Mouse (Mus musculus) limb, embryonic 11.5 days (tissue): ENCODE measurements at regions not wholly inside any gene's neighbourhood (a gene's known extent, or its start where the extent isn't known, plus 50 kb on each side); places are given as distances from the start of the nearest gene placed in this dataset.

Source experiments
- ATAC-seq: fragments of 200-750 bp; cut with Nextera tagmentation; 2 replicates; pipeline ENCODE4 v1.8.0; 2017; ENCODE audit warnings: low read depth; ENCODE audit not compliant: insufficient number of reproducible peaks, low FRiP score, low TSS enrichment
- DNase-seq: peaks from one replicate; pipeline ENCODE4 v3.0.0-alpha.2; 2015; ENCODE audit warnings: low spot score
- H3K27ac ChIP-seq: fragments of 300-500 bp; sonication (generic); replicated peaks from 2 replicates; pipeline ENCODE4 v1.5.1; 2014; ENCODE audit warnings: low read depth, mild to moderate bottlenecking, low read length
- H3K27me3 ChIP-seq: fragments of 300-500 bp; sonication (generic); 2 replicates; pipeline ENCODE4 v1.6.1; 2014; ENCODE audit warnings: mild to moderate bottlenecking, low read length, mixed read lengths; ENCODE audit not compliant: control insufficient read depth, insufficient read depth
- H3K36me3 ChIP-seq: fragments of 300-500 bp; sonication (generic); 2 replicates; pipeline ENCODE4 v1.6.1; 2014; ENCODE audit warnings: mild to moderate bottlenecking, low read length, moderate library complexity, mixed read lengths; ENCODE audit not compliant: control insufficient read depth, insufficient read depth
- H3K4me1 ChIP-seq: fragments of 300-500 bp; sonication (generic); 2 replicates; pipeline ENCODE4 v1.6.1; 2014; ENCODE audit warnings: low read length, mixed read lengths; ENCODE audit not compliant: control insufficient read depth, insufficient read depth
- H3K4me2 ChIP-seq: fragments of 300-500 bp; sonication (generic); 2 replicates; pipeline ENCODE4 v1.6.1; 2014; ENCODE audit warnings: low read depth, mild to moderate bottlenecking, moderate library complexity; ENCODE audit not compliant: severe bottlenecking
- H3K4me3 ChIP-seq: fragments of 300-500 bp; sonication (generic); 2 replicates; pipeline ENCODE4 v1.5.1; 2014; ENCODE audit warnings: low read depth, low read length
- H3K9ac ChIP-seq: fragments of 300-500 bp; sonication (generic); 2 replicates; pipeline ENCODE4 v1.6.1; 2014; ENCODE audit warnings: mild to moderate bottlenecking, low read length
- H3K9me3 ChIP-seq: fragments of 300-500 bp; sonication (generic); 2 replicates; pipeline ENCODE4 v1.6.1; 2016; ENCODE audit warnings: low read length; ENCODE audit not compliant: control insufficient read depth
- WGBS: fragments of 180-500 bp; shearing (Covaris S2); extraction: QIAGEN DNeasy Blood & Tissue Kit; methylation state at CpG from one replicate; pipeline ENCODE4 v1.1.7; 2014; 5-methylcytosine and 5-hydroxymethylcytosine counted together

DNA sequence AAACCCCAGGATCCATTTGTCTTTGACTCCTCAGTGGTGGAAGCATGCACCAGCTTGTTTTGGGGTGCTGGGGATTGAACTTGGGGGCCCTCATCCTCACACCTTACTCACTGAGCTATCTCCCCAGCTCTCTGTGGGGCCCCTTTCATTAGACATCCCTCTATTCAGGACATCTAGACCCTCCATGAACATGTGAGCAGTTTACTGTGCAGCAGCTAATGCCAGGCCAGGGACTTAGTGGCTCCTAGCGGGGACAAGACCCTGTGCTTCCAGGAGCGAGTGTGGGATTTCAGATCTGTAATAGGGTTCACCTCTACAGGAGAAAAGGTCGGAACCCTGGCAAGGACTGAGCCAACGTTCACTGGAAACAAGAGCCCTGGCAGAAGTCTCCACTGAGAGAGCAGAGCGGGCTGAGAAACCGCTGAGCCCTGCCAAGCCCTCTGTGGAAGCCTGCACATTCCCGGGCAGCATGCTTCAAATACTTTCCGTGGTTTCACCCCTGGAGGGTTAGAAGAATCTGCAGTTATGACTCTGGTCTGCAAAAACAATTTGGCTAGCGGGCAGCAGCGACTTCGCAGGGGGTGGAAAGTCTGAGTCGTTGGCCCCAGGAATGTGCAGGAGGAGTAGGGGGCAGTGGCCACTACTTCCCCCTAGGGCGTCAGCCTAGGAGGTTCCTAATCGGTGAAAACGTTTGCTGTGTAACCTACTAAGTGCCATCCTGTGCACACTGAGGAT lies 125.6 kb downstream of the Smad6 start:
- WGBS, result 43% methylated on average over 15 of the region's 15 CpGs
- peaks cover 4% of the 10 kb centered on the region; the same call in 1 of the 2 replicates for H3K4me1 ChIP-seq
- no peak overlapping the region for H3K4me2 ChIP-seq
- ATAC-seq (peak; percentile 57; the same call in 1 of the 2 replicates), DNase-seq (peak; percentile 50)
- no peak overlapping the region for H3K4me3 ChIP-seq
- H3K27ac ChIP-seq, result 0 out of 2 replicates have a peak overlapping the region, but pooled peaks have one; percentile 39
- no peaks in the 10 kb centered on the region for H3K27me3 ChIP-seq
- H3K9ac ChIP-seq, result no peak overlapping the region
- no peaks in the 10 kb centered on the region for H3K9me3 ChIP-seq
- H3K36me3 ChIP-seq, result no peaks in the 10 kb centered on the region

DNA sequence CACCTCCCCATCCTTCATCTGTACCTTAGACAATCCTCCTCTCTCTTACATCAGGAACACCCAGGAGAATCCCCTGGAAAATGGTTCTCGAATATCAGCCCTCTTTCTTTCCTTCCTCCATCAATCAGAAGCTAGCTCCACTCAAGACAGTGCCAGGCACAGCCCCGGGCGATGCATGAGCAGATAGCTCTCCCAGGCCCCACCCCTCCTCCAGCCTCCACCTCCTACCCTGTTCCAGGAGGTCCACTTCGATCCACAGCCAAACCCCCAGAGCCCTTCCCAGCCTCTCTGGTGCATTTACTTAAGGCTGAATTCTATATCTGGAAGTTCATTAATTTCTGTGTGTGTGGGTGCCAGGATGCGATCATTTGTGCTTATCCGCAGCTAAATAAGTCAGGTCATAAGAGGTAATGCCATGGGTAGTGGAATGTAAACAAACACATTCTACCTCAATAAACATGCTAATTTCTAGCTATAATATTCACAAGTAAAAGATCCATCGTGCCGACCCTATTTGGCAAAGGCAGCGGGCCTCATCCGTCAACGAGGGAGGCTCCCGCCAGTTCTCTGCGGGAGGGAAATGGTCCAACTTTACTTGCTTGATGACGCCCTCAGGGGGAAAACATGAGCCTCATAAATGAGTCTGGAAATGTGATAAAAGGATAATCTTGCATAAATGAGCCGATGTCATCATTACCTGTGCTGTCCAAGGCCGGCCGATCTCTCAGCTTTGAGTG lies 129.5 kb downstream of the Smad6 start:
- no peak for ATAC-seq

DNA sequence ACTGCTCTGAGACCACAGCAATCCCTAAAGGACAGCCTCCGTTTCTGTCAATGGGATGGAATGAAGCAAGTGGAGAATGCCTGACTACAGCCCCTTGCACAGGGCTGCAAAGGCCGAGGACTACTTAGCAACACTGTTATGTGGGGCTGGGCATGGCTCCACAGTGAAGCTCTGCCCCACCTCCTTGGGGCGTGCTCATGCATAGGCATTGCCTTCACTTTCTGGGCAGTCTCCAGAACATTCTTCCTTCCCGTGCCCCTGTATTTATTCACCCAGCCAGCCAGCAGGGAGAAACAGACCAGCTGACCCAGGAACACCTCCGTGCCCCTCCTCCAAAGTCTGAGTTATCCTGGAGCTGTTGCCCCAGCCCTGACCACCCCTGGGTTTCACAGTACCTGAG lies 131.1 kb downstream of the Smad6 start:
- DNase-seq (no peak), ATAC-seq (no peak)
- 75% methylated on average over 5 of the region's 5 CpGs for WGBS
- no peak overlapping the region for H3K9ac ChIP-seq
- H3K27me3 ChIP-seq, result no peaks in the 10 kb centered on the region
- H3K9me3 ChIP-seq, result no peaks in the 10 kb centered on the region
- H3K36me3 ChIP-seq, result no peaks in the 10 kb centered on the region
- no peak overlapping the region for H3K4me2 ChIP-seq
- no peak overlapping the region for H3K4me3 ChIP-seq
- no peak overlapping the region for H3K27ac ChIP-seq
- no peaks in the 10 kb centered on the region for H3K4me1 ChIP-seq

More for the DNA sequence above, 129.5 kb downstream of the Smad6 start:
- WGBS, result 79% methylated on average over 17 of the region's 17 CpGs
- H3K36me3 ChIP-seq, result no peaks in the 10 kb centered on the region
- H3K4me1 ChIP-seq, result peaks cover 4% of the 10 kb centered on the region; the same call in 1 of the 2 replicates
- no peaks in the 10 kb centered on the region for H3K9me3 ChIP-seq
- no peak overlapping the region for H3K27ac ChIP-seq
- no peaks in the 10 kb centered on the region for H3K27me3 ChIP-seq
- no peak overlapping the region for H3K4me3 ChIP-seq
- no peak overlapping the region for H3K4me2 ChIP-seq
- H3K9ac ChIP-seq, result no peak overlapping the region
- no peak for DNase-seq

DNA sequence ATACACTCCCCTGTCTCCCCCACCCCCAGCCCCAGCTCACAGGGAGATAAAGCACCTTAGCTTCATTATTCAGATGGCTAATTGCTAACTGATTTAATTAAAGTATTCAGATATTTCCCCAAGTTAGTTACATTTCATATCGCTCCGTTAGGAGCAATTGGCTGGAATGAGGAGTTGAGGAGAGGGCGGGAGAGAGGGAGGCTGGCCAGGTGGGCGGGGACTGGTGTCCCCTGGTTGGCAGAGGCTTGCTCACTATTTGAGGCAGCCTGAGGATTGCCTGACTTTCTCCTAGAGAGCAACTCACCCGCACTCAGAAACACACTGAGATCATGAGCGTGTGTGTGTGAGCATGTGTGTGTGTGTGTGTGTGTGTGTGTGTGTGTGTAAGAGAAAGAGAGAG lies 131.8 kb upstream of the Smad3 start:
- H3K9ac ChIP-seq, result no peak overlapping the region
- H3K36me3 ChIP-seq, result no peaks in the 10 kb centered on the region
- no peak overlapping the region for H3K4me2 ChIP-seq
- DNase-seq (no peak), ATAC-seq (no peak)
- no peak overlapping the region for H3K27ac ChIP-seq
- no peaks in the 10 kb centered on the region for H3K27me3 ChIP-seq
- 75% methylated on average over 6 of the region's 6 CpGs for WGBS
- H3K9me3 ChIP-seq, result no peaks in the 10 kb centered on the region
- no peak overlapping the region for H3K4me3 ChIP-seq
- H3K4me1 ChIP-seq, result no peaks in the 10 kb centered on the region

DNA sequence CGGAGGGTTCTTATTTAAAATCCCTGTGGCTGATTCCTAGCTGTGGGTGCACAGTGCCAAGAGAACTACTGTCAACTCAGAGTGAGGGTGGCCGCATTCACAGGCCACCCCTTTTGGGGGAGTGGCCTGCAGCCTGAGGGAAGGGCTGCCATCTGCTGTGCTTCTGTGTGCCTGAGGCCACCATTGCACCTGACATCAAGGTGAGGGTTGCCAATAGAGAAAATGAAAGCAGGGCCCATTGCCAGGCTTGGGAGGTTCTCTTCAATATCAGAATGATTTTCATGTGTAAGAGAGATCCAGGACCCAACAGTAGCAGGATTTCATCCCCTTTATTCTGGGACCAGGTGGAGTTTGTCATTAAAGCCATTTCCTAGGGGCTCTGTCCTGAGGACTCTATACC lies 127.2 kb upstream of the Smad3 start:
- Histone ChIP-seq H3K27ac (no peak overlapping the region), H3K9ac (no peak overlapping the region), H3K27me3 (no peaks in the 10 kb centered on the region), H3K4me3 (no peak overlapping the region), H3K36me3 (no peaks in the 10 kb centered on the region), H3K4me2 (no peak overlapping the region), H3K4me1 (peaks cover 3% of the 10 kb centered on the region; the same call in 1 of the 2 replicates), H3K9me3 (no peaks in the 10 kb centered on the region)
- ATAC-seq (no peak), DNase-seq (no peak)
- WGBS, result 86% methylated on average over 2 of the region's 2 CpGs

DNA sequence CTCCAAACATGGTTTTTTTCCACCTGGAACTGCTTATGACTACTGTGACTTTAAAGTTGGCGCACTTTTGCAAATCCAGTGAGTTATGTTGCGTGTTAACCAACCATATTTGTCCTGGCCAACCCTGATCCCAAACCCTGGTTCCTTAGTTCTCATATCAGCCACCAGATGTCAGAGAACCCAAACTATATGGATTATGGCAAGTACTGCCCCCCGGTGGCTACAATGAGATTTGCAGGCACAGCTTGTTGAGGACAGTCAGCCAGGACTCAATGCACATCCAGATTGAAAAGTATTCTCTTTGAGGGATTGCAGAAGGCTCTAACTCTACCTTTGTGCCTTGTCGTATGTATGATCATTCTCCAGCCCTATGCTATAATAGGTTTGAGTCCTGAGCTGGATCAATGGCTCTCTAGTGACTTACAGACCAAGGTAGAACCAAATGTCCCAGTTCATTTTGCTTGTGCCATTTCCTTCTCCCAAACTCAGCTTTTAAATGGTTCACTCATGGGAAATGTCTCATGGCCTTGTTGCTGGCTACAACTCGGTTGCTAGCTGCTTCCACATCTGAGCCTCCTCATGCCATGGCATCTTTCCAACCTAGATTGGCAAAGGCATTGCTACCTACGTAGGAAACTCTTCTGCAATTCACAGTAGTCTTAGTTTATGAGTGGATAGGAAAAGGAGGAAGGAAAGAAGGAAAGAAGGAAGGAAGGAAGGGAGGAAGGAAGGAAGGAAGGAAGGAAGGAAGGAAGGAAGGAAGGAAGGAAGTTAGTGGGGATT lies 126.1 kb upstream of the Smad3 start:
- no peaks in the 10 kb centered on the region for H3K27me3 ChIP-seq
- H3K4me3 ChIP-seq, result no peak overlapping the region
- H3K27ac ChIP-seq, result no peak overlapping the region
- no peak overlapping the region for H3K9ac ChIP-seq
- no peaks in the 10 kb centered on the region for H3K36me3 ChIP-seq
- H3K9me3 ChIP-seq, result no peaks in the 10 kb centered on the region
- peaks cover 3% of the 10 kb centered on the region; the same call in 1 of the 2 replicates for H3K4me1 ChIP-seq
- ATAC-seq, result no peak
- 75% methylated on average over 6 of the region's 6 CpGs for WGBS
- DNase-seq, result no peak
- H3K4me2 ChIP-seq, result no peak overlapping the region

DNA sequence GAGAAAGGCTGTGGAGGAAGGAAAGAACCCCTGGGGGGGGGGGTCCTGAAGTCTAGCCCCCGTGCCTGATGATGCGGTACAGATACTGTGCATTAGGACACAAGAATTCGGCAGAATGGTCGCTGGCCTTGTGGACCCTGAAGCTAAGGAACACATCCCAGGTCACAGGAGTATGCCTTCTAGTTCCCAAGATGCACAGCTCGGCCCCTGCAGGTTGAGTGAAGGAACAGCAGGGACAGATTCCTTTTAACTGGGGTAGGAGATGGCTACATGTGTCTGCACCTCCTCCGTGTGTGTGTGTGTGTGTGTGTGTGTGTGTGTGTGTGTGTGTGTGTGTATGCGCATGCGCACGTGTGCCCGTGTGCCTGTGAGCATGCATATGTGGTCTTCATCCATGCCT lies 123.9 kb upstream of the Smad3 start:
- Histone ChIP-seq H3K9me3 (no peaks in the 10 kb centered on the region), H3K27me3 (no peaks in the 10 kb centered on the region), H3K36me3 (no peaks in the 10 kb centered on the region), H3K4me1 (peaks cover 5% of the 10 kb centered on the region; the same call in 1 of the 2 replicates), H3K4me2 (no peak overlapping the region), H3K4me3 (no peak overlapping the region), H3K9ac (no peak overlapping the region), H3K27ac (no peak overlapping the region)
- no peak for DNase-seq
- 86% methylated on average over 10 of the region's 10 CpGs for WGBS
- no peak for ATAC-seq

DNA sequence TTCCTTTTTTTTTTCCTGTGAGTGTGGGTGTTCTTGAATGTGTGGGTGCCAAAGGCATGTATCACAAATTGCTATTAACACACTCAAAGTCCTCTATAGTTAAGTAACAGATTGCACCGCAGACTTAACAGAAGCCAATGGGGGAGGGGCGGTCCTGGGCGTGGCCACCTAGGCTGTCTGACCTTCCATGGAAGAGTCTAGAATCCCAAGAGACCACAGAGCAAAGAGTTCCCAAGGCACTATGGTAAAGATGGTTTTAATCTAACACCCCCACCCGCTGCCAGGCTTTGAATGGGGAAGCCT lies 123.4 kb upstream of the Smad3 start:
- H3K27ac ChIP-seq, result no peak overlapping the region
- H3K4me1 ChIP-seq, result peaks cover 9% of the 10 kb centered on the region; the same call in 1 of the 2 replicates
- H3K9me3 ChIP-seq, result no peaks in the 10 kb centered on the region
- H3K9ac ChIP-seq, result no peak overlapping the region
- H3K4me2 ChIP-seq, result no peak overlapping the region
- WGBS, result 55% methylated on average over 4 of the region's 4 CpGs
- DNase-seq, result no peak
- H3K36me3 ChIP-seq, result no peaks in the 10 kb centered on the region
- H3K27me3 ChIP-seq, result no peaks in the 10 kb centered on the region
- no peak for ATAC-seq
- H3K4me3 ChIP-seq, result no peak overlapping the region
